Mouse (Mus musculus) heart, embryonic 15.5 days (tissue): ENCODE results near the gene Shisa8. TPM values are rescaled to one million over a fixed set of nuclear protein-coding genes. Genes with fewer than 3 reads are reported as not detected.
"Not testable (repeated sequence)": the region's sequence is repeated elsewhere in the genome, so short reads cannot be mapped to it uniquely, and the experiment has no call there.

Source experiments
- ATAC-seq: fragments of 200-750 bp; cut with Nextera tagmentation; replicated peaks from 2 replicates; pipeline ENCODE4 v1.8.0; 2017; ENCODE audit warnings: low read depth, moderate TSS enrichment; ENCODE audit not compliant: insufficient number of reproducible peaks, insufficient read depth, low FRiP score
- H3K27ac ChIP-seq: fragments of 300-500 bp; sonication (generic); 2 replicates; pipeline ENCODE4 v1.5.1; 2015; ENCODE audit warnings: mild to moderate bottlenecking, inconsistent platforms
- H3K27me3 ChIP-seq: fragments of 300-500 bp; sonication (generic); 2 replicates; pipeline ENCODE4 v1.6.1; 2015; ENCODE audit warnings: inconsistent platforms
- H3K36me3 ChIP-seq: fragments of 300-500 bp; sonication (generic); 2 replicates; pipeline ENCODE4 v1.6.1; 2015; ENCODE audit warnings: mild to moderate bottlenecking, inconsistent platforms
- H3K4me1 ChIP-seq: fragments of 300-500 bp; sonication (generic); replicated peaks from 2 replicates; pipeline ENCODE4 v1.6.1; 2015; ENCODE audit warnings: inconsistent platforms
- H3K4me2 ChIP-seq: fragments of 300-500 bp; sonication (generic); 2 replicates; pipeline ENCODE4 v1.6.1; 2015; ENCODE audit warnings: inconsistent platforms, mild to moderate bottlenecking, moderate library complexity
- H3K4me3 ChIP-seq: fragments of 300-500 bp; sonication (generic); 2 replicates; pipeline ENCODE4 v1.5.1; 2015; ENCODE audit warnings: mild to moderate bottlenecking, inconsistent platforms
- H3K9ac ChIP-seq: fragments of 300-500 bp; sonication (generic); 2 replicates; pipeline ENCODE4 v1.6.1; 2015; ENCODE audit warnings: mild to moderate bottlenecking, inconsistent platforms
- H3K9me3 ChIP-seq: fragments of 300-500 bp; sonication (generic); replicated peaks from 2 replicates; pipeline ENCODE4 v1.6.1; 2016; ENCODE audit warnings: inconsistent platforms
- WGBS: fragments of 180-500 bp; shearing (Covaris S2); methylation state at CpG from one replicate; pipeline ENCODE4 v1.1.7; 2015; ENCODE audit warnings: mixed read lengths; 5-methylcytosine and 5-hydroxymethylcytosine counted together
- polyA plus RNA-seq: library from polyadenylated mRNA; unstranded; fragments of >200 nt; fragmentation: Nextera tagmentation; extraction: Ambion mirVana; gene quantifications from 2 replicates; pipeline ENCODE4 v1.2.1, GENCODE M21; 2015

Shisa8 gene
- 0.22 and 0.25 TPM in 2 replicates for polyA plus RNA-seq

- Histone ChIP-seq H3K36me3 (no peaks in the 10 kb centered on the region), H3K9ac (peak within 1 kb of the TSS; percentile 40), H3K9me3 (no peaks in the 10 kb centered on the region), H3K27ac (no peak within 1 kb of the TSS), H3K27me3 (peaks cover 97% of the 10 kb centered on the region), H3K4me1 (peaks cover 37% of the 10 kb centered on the region), H3K4me3 (peak within 1 kb of the TSS; percentile 54), H3K4me2 (peak within 1 kb of the TSS; percentile 86)
- under 1% methylated on average over 28 of the region's 34 CpGs for WGBS
- ATAC-seq = no peak
Measured at GRCm38 (mm10) chr15:82212752-82213063, at the start of gene Shisa8. Gene Shisa8, minus strand, starts transcription at chr15:82212815.

GRCm38 (mm10) chr15:82259510-82259909 is 46.9 kb upstream of the Shisa8 start:
- Histone ChIP-seq H3K9me3 (no peaks in the 10 kb centered on the region), H3K4me2 (no peak overlapping the region), H3K27me3 (peaks cover 6% of the 10 kb centered on the region; the same call in 1 of the 2 replicates), H3K36me3 (no peaks in the 10 kb centered on the region), H3K4me1 (peaks cover 16% of the 10 kb centered on the region), H3K27ac (no peak overlapping the region), H3K4me3 (no peak overlapping the region), H3K9ac (no peak overlapping the region)
- no peak for ATAC-seq
- WGBS = 15% methylated on average over 16 of the region's 16 CpGs

GRCm38 (mm10) chr15:82255944-82256383 is 43.3 kb upstream of the Shisa8 start:
- Histone ChIP-seq H3K9ac (no peak overlapping the region), H3K4me2 (no peak overlapping the region), H3K4me3 (no peak overlapping the region), H3K4me1 (peaks cover 6% of the 10 kb centered on the region), H3K27me3 (peaks cover 6% of the 10 kb centered on the region; the same call in 1 of the 2 replicates), H3K27ac (no peak overlapping the region), H3K36me3 (no peaks in the 10 kb centered on the region), H3K9me3 (no peaks in the 10 kb centered on the region; the same call in 1 of the 2 replicates)
- ATAC-seq = no peak
- WGBS = 25% methylated on average over 10 of the region's 10 CpGs

- no peak overlapping the region for H3K27ac ChIP-seq
- H3K9ac ChIP-seq = no peak overlapping the region
- H3K4me1 ChIP-seq = peaks cover 6% of the 10 kb centered on the region
- H3K4me2 ChIP-seq = no peak overlapping the region
- no peaks in the 10 kb centered on the region for H3K36me3 ChIP-seq
- H3K9me3 ChIP-seq = no peaks in the 10 kb centered on the region; the same call in 1 of the 2 replicates
- WGBS = 40% methylated on average over 4 of the region's 4 CpGs
- no peak for ATAC-seq
- H3K27me3 ChIP-seq = peaks cover 6% of the 10 kb centered on the region; the same call in 1 of the 2 replicates
- no peak overlapping the region for H3K4me3 ChIP-seq
Measured at GRCm38 (mm10) chr15:82255248-82255647, 42.6 kb upstream of the Shisa8 start.

- Histone ChIP-seq H3K9ac (no peak within 1 kb of the TSS), H3K27ac (no peak within 1 kb of the TSS), H3K9me3 (no peaks in the 10 kb centered on the region; the same call in 1 of the 2 replicates), H3K36me3 (no peaks in the 10 kb centered on the region), H3K4me1 (peaks cover 4% of the 10 kb centered on the region), H3K27me3 (peaks cover 4% of the 10 kb centered on the region; the same call in 1 of the 2 replicates), H3K4me3 (no peak within 1 kb of the TSS), H3K4me2 (no peak within 1 kb of the TSS)
- WGBS = 73% methylated on average over 6 of the region's 6 CpGs
- no peak for ATAC-seq
Measured at GRCm38 (mm10) chr15:82252097-82252496, 39.5 kb upstream of the Shisa8 start, which contains the start of gene 1500009C09Rik. Gene 1500009C09Rik, plus strand, starts transcription at chr15:82252397.

- 94% methylated on average over 3 of the region's 3 CpGs for WGBS
- H3K4me3 ChIP-seq = no peak overlapping the region
Measured at GRCm38 (mm10) chr15:82251579-82251978, 39.0 kb upstream of the Shisa8 start.

GRCm38 (mm10) chr15:82247131-82247776 is 34.6 kb upstream of the Shisa8 start:
- Histone ChIP-seq H3K4me1 (peaks cover 7% of the 10 kb centered on the region), H3K36me3 (no peaks in the 10 kb centered on the region), H3K27me3 (no peaks in the 10 kb centered on the region), H3K9ac (no peak overlapping the region), H3K9me3 (no peaks in the 10 kb centered on the region; the same call in 1 of the 2 replicates), H3K4me3 (no peak overlapping the region), H3K27ac (no peak overlapping the region), H3K4me2 (no peak overlapping the region)
- ATAC-seq = no peak
- 67% methylated on average over 3 of the region's 3 CpGs for whole genome bisulfite sequencing

More at GRCm38 (mm10) chr15:82251579-82251978, 39.0 kb upstream of the Shisa8 start:
- H3K4me2 ChIP-seq = no peak overlapping the region
- H3K27ac ChIP-seq = no peak overlapping the region
- no peak for ATAC-seq
- H3K9ac ChIP-seq = no peak overlapping the region
- H3K36me3 ChIP-seq = no peaks in the 10 kb centered on the region
- peaks cover 4% of the 10 kb centered on the region for H3K4me1 ChIP-seq
- no peaks in the 10 kb centered on the region; the same call in 1 of the 2 replicates for H3K9me3 ChIP-seq
- peaks cover 4% of the 10 kb centered on the region; the same call in 1 of the 2 replicates for H3K27me3 ChIP-seq

GRCm38 (mm10) chr15:82244805-82245161 is 32.2 kb upstream of the Shisa8 start:
- WGBS = 21% methylated on average over 9 of the region's 9 CpGs
- Histone ChIP-seq H3K4me2 (peak overlapping the region; percentile 92), H3K4me3 (peak overlapping the region; percentile 89), H3K27ac (peak overlapping the region; percentile 84), H3K9ac (peak overlapping the region; percentile 64)
- H3K9me3 ChIP-seq, H3K27me3 ChIP-seq, H3K4me1 ChIP-seq, H3K36me3 ChIP-seq: not testable (repeated sequence)
- 0 out of 2 replicates have a peak, but pooled peaks have one; percentile 2 for ATAC-seq

- H3K36me3 ChIP-seq = no peaks in the 10 kb centered on the region
- peak within 1 kb of the TSS; percentile 89 for H3K4me3 ChIP-seq
- under 1% methylated on average over 65 of the region's 65 CpGs for WGBS
- ATAC-seq = peak; percentile 96
- peak within 1 kb of the TSS; percentile 92 for H3K4me2 ChIP-seq
- H3K4me1 ChIP-seq = peaks cover 7% of the 10 kb centered on the region
- peak within 1 kb of the TSS; percentile 84 for H3K27ac ChIP-seq
- H3K9ac ChIP-seq = peak within 1 kb of the TSS; percentile 64
- no peaks in the 10 kb centered on the region for H3K27me3 ChIP-seq
- H3K9me3 ChIP-seq = no peaks in the 10 kb centered on the region
Measured at GRCm38 (mm10) chr15:82244115-82244804, 31.6 kb upstream of the Shisa8 start, which contains the start of gene Cenpm. Gene Cenpm, minus strand, starts transcription at chr15:82244748.

GRCm38 (mm10) chr15:82243742-82244114 is 31.1 kb upstream of the Shisa8 start:
- peak overlapping the region; percentile 89 for H3K4me3 ChIP-seq
- peaks cover 7% of the 10 kb centered on the region for H3K4me1 ChIP-seq
- 1% methylated on average over 12 of the region's 12 CpGs for WGBS
- no peak for ATAC-seq
- H3K27me3 ChIP-seq = no peaks in the 10 kb centered on the region
- peak overlapping the region; percentile 92 for H3K4me2 ChIP-seq
- H3K27ac ChIP-seq = peak overlapping the region; percentile 84; the same call in 1 of the 2 replicates
- no peaks in the 10 kb centered on the region for H3K9me3 ChIP-seq
- H3K36me3 ChIP-seq = no peaks in the 10 kb centered on the region
- peak overlapping the region; percentile 64 for H3K9ac ChIP-seq

- no peaks in the 10 kb centered on the region for H3K36me3 ChIP-seq
- ATAC-seq = no peak
- H3K4me1 ChIP-seq = peaks cover 7% of the 10 kb centered on the region
- peak overlapping the region; percentile 92 for H3K4me2 ChIP-seq
- no peaks in the 10 kb centered on the region for H3K27me3 ChIP-seq
- H3K9me3 ChIP-seq = no peaks in the 10 kb centered on the region
- peak overlapping the region; percentile 89 for H3K4me3 ChIP-seq
- H3K9ac ChIP-seq = peak overlapping the region; percentile 64
- 73% methylated on average over 3 of the region's 3 CpGs for WGBS
- no peak overlapping the region for H3K27ac ChIP-seq
Measured at GRCm38 (mm10) chr15:82243311-82243710, 30.7 kb upstream of the Shisa8 start.
